Mouse (Mus musculus): Measurements from ENCODE around the gene Slc25a17. TPM values are rescaled to one million over a fixed set of nuclear protein-coding genes. Genes with fewer than 3 reads are reported as not detected.

Gene Slc25a17
- polyA plus RNA-seq, 1 experiment from 2014 or later = 61.8 TPM

- ATAC-seq (replicated peaks; ENCODE audit: extremely low read depth, insufficient read depth, low FRiP score) = peak; percentile 45; the same call in 1 of the 2 replicates
Measured at GRCm38 (mm10) chr15:81301193-81302070, 59.2 kb downstream of the Slc25a17 start.

GRCm38 (mm10) chr15:81300520-81301069, 60.0 kb downstream of the Slc25a17 start:
- Histone ChIP-seq H3K27me3 (ENCODE audit: control insufficient read depth, insufficient read depth, low read length) (no peaks in the 10 kb centered on the region), H3K9me3 (replicated peaks; ENCODE audit: control insufficient read depth, low read length) (no peaks in the 10 kb centered on the region), H3K4me1 (ENCODE audit: control insufficient read depth, insufficient read depth, low read length) (no peaks in the 10 kb centered on the region), H3K4me2 (ENCODE audit: low read depth, low read length) (no peak overlapping the region), H3K9ac (ENCODE audit: low read length) (no peak overlapping the region), H3K27ac (ENCODE audit: low read length) (no peak overlapping the region), H3K36me3 (ENCODE audit: control insufficient read depth, insufficient read depth) (no peaks in the 10 kb centered on the region), H3K4me3 (ENCODE audit: low read length) (no peak overlapping the region)
- WGBS = 87% methylated on average over 3 of the region's 3 CpGs
- no peak for ATAC-seq (replicated peaks; ENCODE audit: extremely low read depth, insufficient read depth, low FRiP score)

More at GRCm38 (mm10) chr15:81301193-81302070, 59.2 kb downstream of the Slc25a17 start:
- WGBS = 71% methylated on average over 16 of the region's 16 CpGs
- Histone ChIP-seq H3K9me3 (replicated peaks; ENCODE audit: control insufficient read depth, low read length) (no peaks in the 10 kb centered on the region), H3K36me3 (ENCODE audit: control insufficient read depth, insufficient read depth) (no peaks in the 10 kb centered on the region), H3K4me1 (ENCODE audit: control insufficient read depth, insufficient read depth, low read length) (no peaks in the 10 kb centered on the region), H3K4me3 (ENCODE audit: low read length) (no peak overlapping the region), H3K9ac (ENCODE audit: low read length) (no peak overlapping the region), H3K4me2 (ENCODE audit: low read depth, low read length) (no peak overlapping the region), H3K27me3 (ENCODE audit: control insufficient read depth, insufficient read depth, low read length) (no peaks in the 10 kb centered on the region), H3K27ac (ENCODE audit: low read length) (no peak overlapping the region)

- H3K27me3 ChIP-seq (ENCODE audit: control insufficient read depth, insufficient read depth, low read length) = no peaks in the 10 kb centered on the region
- H3K9ac ChIP-seq (ENCODE audit: low read length) = no peak overlapping the region
- ATAC-seq (replicated peaks; ENCODE audit: extremely low read depth, insufficient read depth, low FRiP score) = no peak
- H3K4me1 ChIP-seq (ENCODE audit: control insufficient read depth, insufficient read depth, low read length) = no peaks in the 10 kb centered on the region
- H3K4me3 ChIP-seq (ENCODE audit: low read length) = no peak overlapping the region
- H3K9me3 ChIP-seq (replicated peaks; ENCODE audit: control insufficient read depth, low read length) = no peaks in the 10 kb centered on the region
- H3K36me3 ChIP-seq (ENCODE audit: control insufficient read depth, insufficient read depth) = no peaks in the 10 kb centered on the region
- no peak overlapping the region for H3K4me2 ChIP-seq (ENCODE audit: low read depth, low read length)
- no peak overlapping the region for H3K27ac ChIP-seq (ENCODE audit: low read length)
- 80% methylated on average over 4 of the region's 4 CpGs for WGBS
Measured at GRCm38 (mm10) chr15:81299549-81299948, 61.1 kb downstream of the Slc25a17 start.

GRCm38 (mm10) chr15:81298213-81298612, 62.4 kb downstream of the Slc25a17 start:
- no peaks in the 10 kb centered on the region for H3K9me3 ChIP-seq (replicated peaks; ENCODE audit: control insufficient read depth, low read length)
- ATAC-seq (replicated peaks; ENCODE audit: extremely low read depth, insufficient read depth, low FRiP score) = no peak

GRCm38 (mm10) chr15:81297543-81297942, 63.1 kb downstream of the Slc25a17 start:
- no peaks in the 10 kb centered on the region for H3K36me3 ChIP-seq (ENCODE audit: control insufficient read depth, insufficient read depth)
- H3K4me2 ChIP-seq (ENCODE audit: low read depth, low read length) = no peak overlapping the region
- H3K9ac ChIP-seq (ENCODE audit: low read length) = no peak overlapping the region
- no peaks in the 10 kb centered on the region for H3K27me3 ChIP-seq (ENCODE audit: control insufficient read depth, insufficient read depth, low read length)
- no peaks in the 10 kb centered on the region for H3K4me1 ChIP-seq (ENCODE audit: control insufficient read depth, insufficient read depth, low read length)
- no peak overlapping the region for H3K27ac ChIP-seq (ENCODE audit: low read length)
- no peaks in the 10 kb centered on the region for H3K9me3 ChIP-seq (replicated peaks; ENCODE audit: control insufficient read depth, low read length)
- H3K4me3 ChIP-seq (ENCODE audit: low read length) = no peak overlapping the region
- ATAC-seq (replicated peaks; ENCODE audit: extremely low read depth, insufficient read depth, low FRiP score) = no peak
- WGBS = 81% methylated on average over 3 of the region's 3 CpGs

More at GRCm38 (mm10) chr15:81298213-81298612, 62.4 kb downstream of the Slc25a17 start:
- Histone ChIP-seq H3K27ac (ENCODE audit: low read length) (no peak overlapping the region), H3K36me3 (ENCODE audit: control insufficient read depth, insufficient read depth) (no peaks in the 10 kb centered on the region), H3K4me3 (ENCODE audit: low read length) (no peak overlapping the region), H3K4me1 (ENCODE audit: control insufficient read depth, insufficient read depth, low read length) (no peaks in the 10 kb centered on the region), H3K9ac (ENCODE audit: low read length) (no peak overlapping the region), H3K27me3 (ENCODE audit: control insufficient read depth, insufficient read depth, low read length) (no peaks in the 10 kb centered on the region), H3K4me2 (ENCODE audit: low read depth, low read length) (no peak overlapping the region)
- 63% methylated on average over 6 of the region's 6 CpGs for WGBS

GRCm38 (mm10) chr15:81294897-81295296, 65.7 kb downstream of the Slc25a17 start:
- no peak overlapping the region for H3K4me2 ChIP-seq (ENCODE audit: low read depth, low read length)
- no peak overlapping the region for H3K9ac ChIP-seq (ENCODE audit: low read length)
- no peak for ATAC-seq (replicated peaks; ENCODE audit: extremely low read depth, insufficient read depth, low FRiP score)
- no peaks in the 10 kb centered on the region for H3K36me3 ChIP-seq (ENCODE audit: control insufficient read depth, insufficient read depth)
- 90% methylated on average over 10 of the region's 10 CpGs for WGBS
- no peak overlapping the region for H3K4me3 ChIP-seq (ENCODE audit: low read length)
- H3K9me3 ChIP-seq (replicated peaks; ENCODE audit: control insufficient read depth, low read length) = 0 out of 2 replicates have a peak, but pooled peaks cover 4% of the 10 kb centered on the region
- peaks cover 6% of the 10 kb centered on the region; the same call in 1 of the 2 replicates for H3K4me1 ChIP-seq (ENCODE audit: control insufficient read depth, insufficient read depth, low read length)
- no peak overlapping the region for H3K27ac ChIP-seq (ENCODE audit: low read length)
- H3K27me3 ChIP-seq (ENCODE audit: control insufficient read depth, insufficient read depth, low read length) = no peaks in the 10 kb centered on the region

- H3K9me3 ChIP-seq (replicated peaks; ENCODE audit: control insufficient read depth, low read length) = 0 out of 2 replicates have a peak, but pooled peaks cover 4% of the 10 kb centered on the region
- no peak overlapping the region for H3K4me2 ChIP-seq (ENCODE audit: low read depth, low read length)
- H3K9ac ChIP-seq (ENCODE audit: low read length) = no peak overlapping the region
- peaks cover 6% of the 10 kb centered on the region; the same call in 1 of the 2 replicates for H3K4me1 ChIP-seq (ENCODE audit: control insufficient read depth, insufficient read depth, low read length)
- no peak overlapping the region for H3K4me3 ChIP-seq (ENCODE audit: low read length)
- no peaks in the 10 kb centered on the region for H3K27me3 ChIP-seq (ENCODE audit: control insufficient read depth, insufficient read depth, low read length)
- H3K36me3 ChIP-seq (ENCODE audit: control insufficient read depth, insufficient read depth) = no peaks in the 10 kb centered on the region
- H3K27ac ChIP-seq (ENCODE audit: low read length) = no peak overlapping the region
- 75% methylated on average over 12 of the region's 12 CpGs for WGBS
- ATAC-seq (replicated peaks; ENCODE audit: extremely low read depth, insufficient read depth, low FRiP score) = no peak
Measured at GRCm38 (mm10) chr15:81294386-81294785, 66.2 kb downstream of the Slc25a17 start.

GRCm38 (mm10) chr15:81290747-81291146, 69.9 kb downstream of the Slc25a17 start:
- H3K27me3 ChIP-seq (ENCODE audit: control insufficient read depth, insufficient read depth, low read length) = no peaks in the 10 kb centered on the region
- no peak overlapping the region for H3K27ac ChIP-seq (ENCODE audit: low read length)
- H3K4me3 ChIP-seq (ENCODE audit: low read length) = no peak overlapping the region
- no peak overlapping the region for H3K9ac ChIP-seq (ENCODE audit: low read length)
- peaks cover 6% of the 10 kb centered on the region; the same call in 1 of the 2 replicates for H3K4me1 ChIP-seq (ENCODE audit: control insufficient read depth, insufficient read depth, low read length)
- no peak for ATAC-seq (replicated peaks; ENCODE audit: extremely low read depth, insufficient read depth, low FRiP score)
- no peak overlapping the region for H3K4me2 ChIP-seq (ENCODE audit: low read depth, low read length)
- WGBS = 75% methylated on average over 9 of the region's 9 CpGs
- H3K9me3 ChIP-seq (replicated peaks; ENCODE audit: control insufficient read depth, low read length) = 0 out of 2 replicates have a peak, but pooled peaks cover 4% of the 10 kb centered on the region
- H3K36me3 ChIP-seq (ENCODE audit: control insufficient read depth, insufficient read depth) = no peaks in the 10 kb centered on the region

- 89% methylated on average over 4 of the region's 4 CpGs for WGBS
- Histone ChIP-seq H3K9ac (ENCODE audit: low read length) (no peak overlapping the region), H3K4me2 (ENCODE audit: low read depth, low read length) (no peak overlapping the region), H3K27ac (ENCODE audit: low read length) (no peak overlapping the region), H3K36me3 (ENCODE audit: control insufficient read depth, insufficient read depth) (no peaks in the 10 kb centered on the region), H3K4me1 (ENCODE audit: control insufficient read depth, insufficient read depth, low read length) (peaks cover 6% of the 10 kb centered on the region; the same call in 1 of the 2 replicates), H3K9me3 (replicated peaks; ENCODE audit: control insufficient read depth, low read length) (0 out of 2 replicates have a peak, but pooled peaks cover 4% of the 10 kb centered on the region), H3K27me3 (ENCODE audit: control insufficient read depth, insufficient read depth, low read length) (no peaks in the 10 kb centered on the region), H3K4me3 (ENCODE audit: low read length) (no peak overlapping the region)
- no peak for ATAC-seq (replicated peaks; ENCODE audit: extremely low read depth, insufficient read depth, low FRiP score)
Measured at GRCm38 (mm10) chr15:81290230-81290629, 70.4 kb downstream of the Slc25a17 start.
